Mouse (Mus musculus) lung, postnatal 0 days (tissue): ENCODE data around the gene Zfp26.

Source experiments
- CTCF ChIP-seq: IDR thresholded peaks from 2 replicates; pipeline ENCODE4 v1.5.1; 2016; ENCODE audit warnings: antibody characterized with exemption, mild to moderate bottlenecking
- EP300 ChIP-seq: IDR thresholded peaks from 2 replicates; pipeline ENCODE4 v1.6.1; 2016; ENCODE audit warnings: antibody characterized with exemption, mild to moderate bottlenecking, control low read depth

GRCm38 (mm10) chr9:20504801-20505200 lies 44.8 kb upstream of the Zfp26 start:
- TF ChIP-seq EP300 (no peak), CTCF (no peak)
